Mouse (Mus musculus): ENCODE data around the gene Dpysl5. TPM values are rescaled to one million over a fixed set of nuclear protein-coding genes. Genes with fewer than 3 reads are reported as not detected.

Dpysl5 gene
- total RNA-seq, 2 experiments from 2014 or later: 40.5 to 46.6 TPM

GRCm38 (mm10) chr5:30816261-30816791 is 105.0 kb downstream of the Dpysl5 start:
- DNase-seq (ENCODE audit: extremely low spot score in 1 of 2, low spot score in 1 of 2): no peak

- DNase-seq (ENCODE audit: extremely low spot score in 1 of 2, low spot score in 1 of 2): no peak
These were observed 107.5 kb downstream of the Dpysl5 start for GRCm38 (mm10) chr5:30818758-30819309.

GRCm38 (mm10) chr5:30822689-30823088 is 111.3 kb downstream of the Dpysl5 start:
- DNase-seq (ENCODE audit: extremely low spot score in 1 of 2, low spot score in 1 of 2): no peak

- DNase-seq (ENCODE audit: extremely low spot score in 1 of 2, low spot score in 1 of 2): no peak
These were observed 111.7 kb downstream of the Dpysl5 start for GRCm38 (mm10) chr5:30823091-30823490.

GRCm38 (mm10) chr5:30824124-30824988 is 113.0 kb downstream of the Dpysl5 start:
- no peak for DNase-seq (ENCODE audit: extremely low spot score in 1 of 2, low spot score in 1 of 2)

GRCm38 (mm10) chr5:30825166-30825565 is 113.8 kb downstream of the Dpysl5 start:
- DNase-seq (ENCODE audit: extremely low spot score in 1 of 2, low spot score in 1 of 2): no peak

- no peak for DNase-seq (ENCODE audit: extremely low spot score in 1 of 2, low spot score in 1 of 2)
These were observed 114.5 kb downstream of the Dpysl5 start for GRCm38 (mm10) chr5:30825821-30826220.

GRCm38 (mm10) chr5:30833416-30833815 is 122.1 kb downstream of the Dpysl5 start:
- no peak for DNase-seq (ENCODE audit: extremely low spot score in 1 of 2, low spot score in 1 of 2)

- DNase-seq (ENCODE audit: extremely low spot score in 1 of 2, low spot score in 1 of 2): no peak
These were observed 128.4 kb downstream of the Dpysl5 start for GRCm38 (mm10) chr5:30839731-30840130.

GRCm38 (mm10) chr5:30841896-30842295 is 130.5 kb downstream of the Dpysl5 start:
- no peak for DNase-seq (ENCODE audit: extremely low spot score in 1 of 2, low spot score in 1 of 2)

Other genes with a start within 250 kb of the Dpysl5 start
- gene Otof, start 249.6 kb upstream of the Dpysl5 start, total RNA-seq (2021): 1 to 10 TPM; 3.9 to 4.0 TPM
- under 1 TPM in 1 of 2 experiments, not detected in 1; 0.42 TPM for gene 1700001C02Rik, start 245.5 kb upstream of the Dpysl5 start, total RNA-seq (2021)
- not detected for gene Cib4, start 165.7 kb upstream of the Dpysl5 start, total RNA-seq (2021)
- 10 to 100 TPM in 1 of 2 experiments, 1 to 10 TPM in 1; 9.3 to 11.1 TPM for gene Kcnk3, start 123.4 kb upstream of the Dpysl5 start, total RNA-seq (2021)
- 10 to 100 TPM; 34.7 to 35.3 TPM for gene Slc35f6, start 63.6 kb upstream of the Dpysl5 start, total RNA-seq (2021)
- 1 to 10 TPM; 3.8 to 3.9 TPM for gene Cenpa, start 44.8 kb upstream of the Dpysl5 start, total RNA-seq (2021)
- 100 to 1,000 TPM; 230 to 250 TPM for gene Mapre3, start 103.1 kb downstream of the Dpysl5 start, total RNA-seq (2021)
- 10 to 100 TPM; 60.4 to 60.8 TPM for gene Tmem214, start 156.4 kb downstream of the Dpysl5 start, total RNA-seq (2021)
- gene Agbl5, start 177.1 kb downstream of the Dpysl5 start, total RNA-seq (2021): 10 to 100 TPM; 13.0 to 14.5 TPM
- 100 to 1,000 TPM in 1 of 2 experiments, 10 to 100 TPM in 1; 92.7 to 101 TPM for gene Ost4, start 196.2 kb downstream of the Dpysl5 start, total RNA-seq (2021)
- gene Emilin1, start 201.8 kb downstream of the Dpysl5 start, total RNA-seq (2021): 1 to 10 TPM; 2.5 to 3.4 TPM
- 10 to 100 TPM; 12.3 to 15.5 TPM for gene Khk, start 209.9 kb downstream of the Dpysl5 start, total RNA-seq (2021)
- gene Cgref1, start 234.0 kb downstream of the Dpysl5 start, total RNA-seq (2021): 10 to 100 TPM; 14.5 to 16.7 TPM
- gene Preb, start 248.8 kb downstream of the Dpysl5 start, total RNA-seq (2021): 100 to 1,000 TPM; 126 to 131 TPM

All from layer of hippocampus, postnatal 25 days (tissue).